Mouse (Mus musculus) neural tube, embryonic 11.5 days (tissue): ENCODE data around the gene Chst12. TPM values are rescaled to one million over a fixed set of nuclear protein-coding genes. Genes with fewer than 3 reads are reported as not detected.

Experiments
- ATAC-seq: fragments of 200-750 bp; cut with Nextera tagmentation; 2 replicates; pipeline ENCODE4 v1.8.0; 2017; ENCODE audit warnings: moderate number of reproducible peaks, mild to moderate bottlenecking, moderate TSS enrichment, moderate library complexity; ENCODE audit not compliant: insufficient read depth, low FRiP score, low TSS enrichment
- DNase-seq: peaks from one replicate; pipeline ENCODE4 v3.0.0-alpha.2; 2015; ENCODE audit warnings: low spot score
- H3K27ac ChIP-seq: fragments of 300-500 bp; sonication (generic); 2 replicates; pipeline ENCODE4 v1.5.1; 2014; ENCODE audit warnings: low read depth, mild to moderate bottlenecking, low read length
- H3K27me3 ChIP-seq: fragments of 300-500 bp; sonication (generic); 2 replicates; pipeline ENCODE4 v1.6.1; 2014; ENCODE audit warnings: mild to moderate bottlenecking, low read length, mixed read lengths; ENCODE audit not compliant: control insufficient read depth, insufficient read depth
- H3K36me3 ChIP-seq: fragments of 300-500 bp; sonication (generic); 2 replicates; pipeline ENCODE4 v1.6.1; 2014; ENCODE audit warnings: mild to moderate bottlenecking, low read length, moderate library complexity, mixed read lengths; ENCODE audit not compliant: control insufficient read depth, insufficient read depth
- H3K4me1 ChIP-seq: fragments of 300-500 bp; sonication (generic); 2 replicates; pipeline ENCODE4 v1.6.1; 2014; ENCODE audit warnings: low read length, mixed read lengths; ENCODE audit not compliant: control insufficient read depth, insufficient read depth
- H3K4me2 ChIP-seq: fragments of 300-500 bp; sonication (generic); 2 replicates; pipeline ENCODE4 v1.6.1; 2014; ENCODE audit warnings: low read depth, mild to moderate bottlenecking, moderate library complexity
- H3K4me3 ChIP-seq: fragments of 300-500 bp; sonication (generic); 2 replicates; pipeline ENCODE4 v1.5.1; 2014; ENCODE audit warnings: low read depth, low read length
- H3K9ac ChIP-seq: fragments of 300-500 bp; sonication (generic); 2 replicates; pipeline ENCODE4 v1.6.1; 2014; ENCODE audit warnings: mild to moderate bottlenecking, low read length
- H3K9me3 ChIP-seq: fragments of 300-500 bp; sonication (generic); 2 replicates; pipeline ENCODE4 v1.6.1; 2016; ENCODE audit warnings: low read length; ENCODE audit not compliant: control insufficient read depth
- WGBS: fragments of 180-500 bp; shearing (Covaris S2); extraction: QIAGEN DNeasy Blood & Tissue Kit; methylation state at CpG from one replicate; pipeline ENCODE4 v1.1.7; 2014; 5-methylcytosine and 5-hydroxymethylcytosine counted together
- polyA plus RNA-seq: library from polyadenylated mRNA; unstranded; fragments of >200 nt; fragmentation: Nextera tagmentation; extraction: Ambion mirVana; gene quantifications from 2 replicates; pipeline ENCODE4 v1.2.1, GENCODE M21; 2014

Chst12 gene
- polyA plus RNA-seq, 1 experiment from 2014 or later = 15.5 TPM

GRCm38 (mm10) chr5:140540106-140540505 is 34.8 kb downstream of the Chst12 start:
- Histone ChIP-seq H3K27ac (no peak overlapping the region), H3K27me3 (no peaks in the 10 kb centered on the region), H3K9ac (no peak overlapping the region), H3K36me3 (no peaks in the 10 kb centered on the region), H3K4me1 (no peaks in the 10 kb centered on the region), H3K9me3 (no peaks in the 10 kb centered on the region), H3K4me2 (no peak overlapping the region), H3K4me3 (no peak overlapping the region)
- peak; percentile 61; the same call in 1 of the 2 replicates for ATAC-seq
- peak; percentile 82 for DNase-seq
- WGBS = 14% methylated on average over 8 of the region's 8 CpGs

- WGBS = 82% methylated on average over 9 of the region's 9 CpGs
- Histone ChIP-seq H3K36me3 (no peaks in the 10 kb centered on the region), H3K4me3 (no peak overlapping the region), H3K9me3 (no peaks in the 10 kb centered on the region), H3K27me3 (no peaks in the 10 kb centered on the region), H3K4me1 (no peaks in the 10 kb centered on the region), H3K9ac (no peak overlapping the region), H3K4me2 (no peak overlapping the region), H3K27ac (no peak overlapping the region)
- ATAC-seq (no peak), DNase-seq (no peak)
These were observed 37.6 kb downstream of the Chst12 start for GRCm38 (mm10) chr5:140542811-140543575.

DNA sequence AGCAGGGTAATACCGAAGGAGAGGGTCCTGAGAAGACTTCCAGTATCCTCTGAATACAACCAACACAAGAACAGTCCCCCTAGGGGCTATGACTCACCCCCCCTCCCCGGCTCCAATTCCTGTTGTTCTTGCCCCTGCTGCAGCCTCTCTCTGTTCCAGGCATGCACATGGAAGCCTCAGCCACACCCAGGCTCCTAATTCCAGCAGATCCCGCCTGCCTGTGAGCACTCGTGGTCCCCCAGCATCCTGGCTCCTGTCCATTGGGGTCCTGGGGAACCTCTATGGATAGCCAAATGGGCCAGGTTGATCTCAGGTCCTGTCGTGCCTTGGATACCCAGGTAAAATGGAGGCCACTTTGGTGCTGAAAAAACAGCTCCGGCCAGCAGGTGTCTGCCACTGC is 40.3 kb downstream of the Chst12 start:
- DNase-seq = no peak
- WGBS = 63% methylated on average over 6 of the region's 6 CpGs
- H3K4me1 ChIP-seq = no peaks in the 10 kb centered on the region
- no peak overlapping the region for H3K4me2 ChIP-seq
- H3K4me3 ChIP-seq = no peak overlapping the region
- H3K9me3 ChIP-seq = no peaks in the 10 kb centered on the region
- H3K27ac ChIP-seq = no peak overlapping the region
- H3K9ac ChIP-seq = no peak overlapping the region
- H3K27me3 ChIP-seq = no peaks in the 10 kb centered on the region
- H3K36me3 ChIP-seq = no peaks in the 10 kb centered on the region
- no peak for ATAC-seq

- no peaks in the 10 kb centered on the region for H3K27me3 ChIP-seq
- H3K4me1 ChIP-seq = no peaks in the 10 kb centered on the region
- H3K4me2 ChIP-seq = no peak overlapping the region
- ATAC-seq = no peak
- no peak overlapping the region for H3K9ac ChIP-seq
- no peak overlapping the region for H3K27ac ChIP-seq
- DNase-seq = no peak
- H3K36me3 ChIP-seq = no peaks in the 10 kb centered on the region
- H3K4me3 ChIP-seq = no peak overlapping the region
- H3K9me3 ChIP-seq = no peaks in the 10 kb centered on the region
- 89% methylated on average over 19 of the region's 19 CpGs for WGBS
These were observed 41.0 kb downstream of the Chst12 start for GRCm38 (mm10) chr5:140546332-140546731.

- Histone ChIP-seq H3K27me3 (no peaks in the 10 kb centered on the region), H3K4me2 (0 out of 2 replicates have a peak overlapping the region, but pooled peaks have one; percentile 1), H3K4me1 (no peaks in the 10 kb centered on the region), H3K9me3 (no peaks in the 10 kb centered on the region), H3K27ac (peak overlapping the region; percentile 60; the same call in 1 of the 2 replicates), H3K36me3 (no peaks in the 10 kb centered on the region), H3K9ac (no peak overlapping the region), H3K4me3 (no peak overlapping the region)
- DNase-seq = peak; percentile 71
- 28% methylated on average over 17 of the region's 17 CpGs for WGBS
- peak; percentile 85 for ATAC-seq
These were observed 44.1 kb downstream of the Chst12 start for GRCm38 (mm10) chr5:140549306-140550047.

- no peak overlapping the region for H3K27ac ChIP-seq
- no peaks in the 10 kb centered on the region for H3K4me1 ChIP-seq
- H3K4me3 ChIP-seq = no peak overlapping the region
- H3K9me3 ChIP-seq = no peaks in the 10 kb centered on the region
- no peaks in the 10 kb centered on the region for H3K36me3 ChIP-seq
- ATAC-seq (no peak), DNase-seq (no peak)
- WGBS = 88% methylated on average over 7 of the region's 7 CpGs
- no peak overlapping the region for H3K9ac ChIP-seq
- H3K27me3 ChIP-seq = no peaks in the 10 kb centered on the region
- H3K4me2 ChIP-seq = no peak overlapping the region
These were observed 48.4 kb downstream of the Chst12 start for GRCm38 (mm10) chr5:140553719-140554118.

- Histone ChIP-seq H3K27me3 (no peaks in the 10 kb centered on the region), H3K9me3 (no peaks in the 10 kb centered on the region), H3K27ac (no peak overlapping the region), H3K4me3 (no peak overlapping the region), H3K4me1 (no peaks in the 10 kb centered on the region), H3K36me3 (no peaks in the 10 kb centered on the region), H3K9ac (no peak overlapping the region), H3K4me2 (no peak overlapping the region)
- 50% methylated on average over 3 of the region's 3 CpGs for WGBS
- ATAC-seq (no peak), DNase-seq (no peak)
These were observed 51.5 kb downstream of the Chst12 start for GRCm38 (mm10) chr5:140556859-140557258.

DNA sequence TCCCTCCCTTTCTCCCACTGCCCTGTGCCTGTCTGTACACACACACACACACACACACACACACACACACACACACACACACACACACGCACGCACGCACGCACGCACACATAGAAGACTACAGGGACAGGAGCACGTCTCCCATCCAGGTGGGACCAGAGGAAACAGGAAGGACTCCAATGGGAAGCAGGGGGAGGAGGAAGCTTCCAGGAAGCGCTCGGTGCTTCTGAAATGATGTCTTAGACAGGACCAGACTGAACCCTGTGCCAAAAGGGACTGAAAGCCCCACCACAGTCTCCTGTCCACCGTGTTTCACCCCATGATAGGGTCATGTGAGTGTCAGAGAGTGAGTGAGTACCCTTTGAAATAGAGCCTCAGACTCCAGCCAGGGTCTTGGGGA is 57.3 kb downstream of the Chst12 start:
- no peak for DNase-seq
- H3K9ac ChIP-seq = no peak overlapping the region
- H3K36me3 ChIP-seq = no peaks in the 10 kb centered on the region
- no peaks in the 10 kb centered on the region for H3K27me3 ChIP-seq
- WGBS = 86% methylated on average over 9 of the region's 9 CpGs
- peaks cover 4% of the 10 kb centered on the region; the same call in 1 of the 2 replicates for H3K4me1 ChIP-seq
- H3K9me3 ChIP-seq = no peaks in the 10 kb centered on the region
- no peak overlapping the region for H3K4me2 ChIP-seq
- no peak overlapping the region for H3K27ac ChIP-seq
- H3K4me3 ChIP-seq = no peak overlapping the region
- no peak for ATAC-seq

GRCm38 (mm10) chr5:140564896-140565295 is 59.5 kb downstream of the Chst12 start, which contains the start of gene Grifin:
Grifin (minus strand) TSS chr5:140565071.
- Histone ChIP-seq H3K4me1 (peaks cover 7% of the 10 kb centered on the region), H3K27ac (no peak within 1 kb of the TSS), H3K4me3 (no peak within 1 kb of the TSS), H3K9ac (no peak within 1 kb of the TSS), H3K9me3 (no peaks in the 10 kb centered on the region), H3K4me2 (no peak within 1 kb of the TSS), H3K27me3 (no peaks in the 10 kb centered on the region), H3K36me3 (no peaks in the 10 kb centered on the region)
- ATAC-seq (no peak), DNase-seq (no peak)
- 84% methylated on average over 4 of the region's 4 CpGs for WGBS
